Mouse (Mus musculus): ENCODE data around the gene Ranbp1. TPM values are rescaled to one million over a fixed set of nuclear protein-coding genes. Genes with fewer than 3 reads are reported as not detected.
A peak's percentile ranks its signal among the peaks of the same experiment; 100 is the strongest.

The Ranbp1 gene
- polyA plus RNA-seq, 1 experiment, result 296 TPM

- no peak overlapping the region for H3K27ac ChIP-seq (ENCODE audit: insufficient read depth, low read length)
- no peak for TF ChIP-seq CTCF (IDR thresholded peaks at IDR 0.05; ENCODE audit: borderline replicate concordance, insufficient read depth, low read length)
- no peak for TF ChIP-seq POLR2A (IDR thresholded peaks at IDR 0.05; ENCODE audit: low read depth, low read length)
- peaks cover 6% of the 10 kb centered on the region; the same call in 1 of the 2 replicates for H3K4me1 ChIP-seq (ENCODE audit: control insufficient read depth, insufficient read depth, low read length)
- H3K4me3 ChIP-seq (ENCODE audit: insufficient read depth, low read length), result no peak overlapping the region
These were observed 5.3 kb upstream of the Ranbp1 start for GRCm38 (mm10) chr16:18253866-18254265.

GRCm38 (mm10) chr16:18252736-18253135 lies 4.2 kb upstream of the Ranbp1 start:
- no peak overlapping the region for H3K27ac ChIP-seq (ENCODE audit: insufficient read depth, low read length)
- peaks cover 6% of the 10 kb centered on the region; the same call in 1 of the 2 replicates for H3K4me1 ChIP-seq (ENCODE audit: control insufficient read depth, insufficient read depth, low read length)
- no peak overlapping the region for H3K4me3 ChIP-seq (ENCODE audit: insufficient read depth, low read length)
- no peak for TF ChIP-seq POLR2A (IDR thresholded peaks at IDR 0.05; ENCODE audit: low read depth, low read length)
- TF ChIP-seq CTCF (IDR thresholded peaks at IDR 0.05; ENCODE audit: borderline replicate concordance, insufficient read depth, low read length), result no peak

- TF ChIP-seq POLR2A (IDR thresholded peaks at IDR 0.05; ENCODE audit: low read depth, low read length) (no peak), CTCF (IDR thresholded peaks at IDR 0.05; ENCODE audit: borderline replicate concordance, insufficient read depth, low read length) (no peak)
- no peak overlapping the region for H3K4me3 ChIP-seq (ENCODE audit: insufficient read depth, low read length)
- no peak overlapping the region for H3K27ac ChIP-seq (ENCODE audit: insufficient read depth, low read length)
- peaks cover 9% of the 10 kb centered on the region; the same call in 1 of the 2 replicates for H3K4me1 ChIP-seq (ENCODE audit: control insufficient read depth, insufficient read depth, low read length)
These were observed 2.6 kb upstream of the Ranbp1 start for GRCm38 (mm10) chr16:18250828-18251790.

DNA sequence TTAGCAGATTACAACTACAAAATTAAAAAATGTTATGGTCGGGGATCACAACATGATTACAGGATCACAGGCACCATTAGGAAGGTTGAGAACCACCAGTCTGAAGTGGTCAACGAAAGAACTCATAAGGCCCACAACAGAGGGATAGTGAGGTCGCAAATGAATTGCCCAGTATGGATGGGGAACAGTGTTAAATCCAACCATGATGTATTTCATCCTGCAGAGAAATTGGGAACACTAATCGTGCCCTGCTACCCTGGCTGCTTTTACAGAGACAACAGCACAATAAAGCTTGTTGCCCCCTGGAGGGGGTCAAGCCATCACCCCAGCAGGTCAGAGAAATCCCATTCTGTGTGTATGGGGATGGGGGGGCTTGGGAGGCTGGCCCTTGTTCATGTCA lies 1.7 kb upstream of the Ranbp1 start:
- H3K4me3 ChIP-seq (ENCODE audit: insufficient read depth, low read length), result peak overlapping the region; percentile 63
- H3K27ac ChIP-seq (ENCODE audit: insufficient read depth, low read length), result no peak overlapping the region
- H3K4me1 ChIP-seq (ENCODE audit: control insufficient read depth, insufficient read depth, low read length), result peaks cover 9% of the 10 kb centered on the region; the same call in 1 of the 2 replicates
- TF ChIP-seq CTCF (IDR thresholded peaks at IDR 0.05; ENCODE audit: borderline replicate concordance, insufficient read depth, low read length), result no peak
- no peak for TF ChIP-seq POLR2A (IDR thresholded peaks at IDR 0.05; ENCODE audit: low read depth, low read length)

GRCm38 (mm10) chr16:18249364-18249967 lies 934 bp upstream of the Ranbp1 start:
- H3K4me1 ChIP-seq (ENCODE audit: control insufficient read depth, insufficient read depth, low read length), result peaks cover 9% of the 10 kb centered on the region
- H3K4me3 ChIP-seq (ENCODE audit: insufficient read depth, low read length), result peak overlapping the region; percentile 63
- no peak; the same call in 1 of the 2 replicates for TF ChIP-seq POLR2A (IDR thresholded peaks at IDR 0.05; ENCODE audit: low read depth, low read length)
- TF ChIP-seq CTCF (IDR thresholded peaks at IDR 0.05; ENCODE audit: borderline replicate concordance, insufficient read depth, low read length), result no peak
- H3K27ac ChIP-seq (ENCODE audit: insufficient read depth, low read length), result peak overlapping the region; percentile 86

- Histone ChIP-seq H3K27ac (ENCODE audit: insufficient read depth, low read length) (peak overlapping the region; percentile 74), H3K4me1 (ENCODE audit: control insufficient read depth, insufficient read depth, low read length) (peaks cover 9% of the 10 kb centered on the region), H3K4me3 (ENCODE audit: insufficient read depth, low read length) (peak overlapping the region; percentile 92)
- TF ChIP-seq CTCF (IDR thresholded peaks at IDR 0.05; ENCODE audit: borderline replicate concordance, insufficient read depth, low read length) (no peak), POLR2A (IDR thresholded peaks at IDR 0.05; ENCODE audit: low read depth, low read length) (no peak)
These were observed 772 bp downstream of the Ranbp1 start for GRCm38 (mm10) chr16:18247521-18248399.

DNA sequence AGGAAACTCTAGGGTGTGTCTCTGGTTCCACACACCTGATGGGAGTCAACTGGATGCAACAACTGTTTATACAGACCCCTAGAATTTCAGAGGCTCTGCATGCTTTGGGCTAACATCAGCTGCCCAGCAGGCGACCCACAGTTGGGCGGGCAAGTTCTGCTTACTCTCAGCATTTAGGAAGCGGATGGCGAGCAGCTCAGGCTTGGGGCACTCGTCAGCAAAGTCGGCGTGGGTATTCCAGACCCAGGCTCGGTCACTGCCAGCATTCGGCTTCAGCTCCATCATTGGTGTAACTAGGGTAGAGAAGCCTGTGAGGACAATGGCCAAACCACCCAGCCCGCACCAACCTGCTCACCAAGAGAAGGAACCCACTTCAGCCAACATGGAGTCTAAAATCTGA lies 7.0 kb downstream of the Ranbp1 start:
- TF ChIP-seq POLR2A (IDR thresholded peaks at IDR 0.05; ENCODE audit: low read depth, low read length) (no peak), CTCF (IDR thresholded peaks at IDR 0.05; ENCODE audit: borderline replicate concordance, insufficient read depth, low read length) (no peak)
- Histone ChIP-seq H3K4me1 (ENCODE audit: control insufficient read depth, insufficient read depth, low read length) (peaks cover 3% of the 10 kb centered on the region), H3K27ac (ENCODE audit: insufficient read depth, low read length) (no peak overlapping the region), H3K4me3 (ENCODE audit: insufficient read depth, low read length) (no peak overlapping the region)

DNA sequence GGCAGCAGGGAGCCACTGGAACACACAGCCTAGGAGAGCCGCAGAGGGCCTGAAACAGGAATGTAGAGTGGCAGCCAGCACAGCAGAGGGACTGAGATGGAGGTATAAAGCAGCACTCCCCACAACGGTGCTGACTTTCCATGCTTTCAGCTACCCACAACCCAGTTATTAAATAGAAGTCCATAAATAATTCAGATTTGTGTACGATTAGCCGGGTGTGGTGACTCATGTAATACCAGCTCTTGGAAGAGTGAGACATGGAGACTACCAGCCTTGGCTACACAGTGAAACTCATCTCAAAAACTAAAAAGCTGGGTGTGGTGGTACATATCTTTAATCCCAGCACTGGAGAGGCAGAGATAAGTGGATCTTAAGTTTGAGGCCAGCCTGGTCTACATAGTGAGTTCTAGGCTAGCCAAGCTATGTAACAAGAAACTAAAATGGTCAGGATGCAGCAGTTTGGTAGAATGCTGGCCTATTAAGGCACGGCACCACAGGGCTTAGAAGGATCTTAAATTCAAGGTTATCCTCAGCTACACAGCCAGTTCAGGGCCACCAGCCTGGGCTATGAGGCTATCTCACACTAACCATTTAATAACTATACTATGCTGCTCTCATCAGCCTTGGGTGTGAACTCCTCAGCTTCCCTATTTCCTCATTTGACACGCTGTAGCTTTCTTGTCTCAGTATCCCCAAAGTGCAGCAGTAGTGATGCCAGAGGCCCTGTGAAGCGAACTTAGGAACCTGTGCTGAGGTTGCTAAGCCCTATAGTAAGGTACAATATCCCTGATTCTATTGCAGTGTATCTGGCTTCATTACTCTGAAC lies 11.6 kb downstream of the Ranbp1 start:
- H3K27ac ChIP-seq (ENCODE audit: insufficient read depth, low read length), result peak overlapping the region; percentile 83

More for the DNA sequence above, 11.6 kb downstream of the Ranbp1 start:
- TF ChIP-seq POLR2A (IDR thresholded peaks at IDR 0.05; ENCODE audit: low read depth, low read length), result peak; percentile 12; the same call in 1 of the 2 replicates
- no peak for TF ChIP-seq CTCF (IDR thresholded peaks at IDR 0.05; ENCODE audit: borderline replicate concordance, insufficient read depth, low read length)
- Histone ChIP-seq H3K4me3 (ENCODE audit: insufficient read depth, low read length) (no peak overlapping the region), H3K4me1 (ENCODE audit: control insufficient read depth, insufficient read depth, low read length) (peaks cover 6% of the 10 kb centered on the region; the same call in 1 of the 2 replicates)

Measured in embryonic fibroblast, embryonic 13.5 days (primary cell).